Mouse (Mus musculus) naive thymus-derived CD4-positive, alpha-beta T cell, adult 2 months (primary cell): ENCODE measurements around the gene BC037034.
A peak's percentile ranks its signal among the peaks of the same experiment; 100 is the strongest.

Source experiments
- DNase-seq: peaks from one replicate; pipeline ENCODE4 v3.0.0-alpha.2; 2011; ENCODE audit warnings: low read depth

BC037034 gene

GRCm38 (mm10) chr5:138262001-138262400, 1.8 kb downstream of the BC037034 start:
- DNase-seq: peak; percentile 16

- peak; percentile 7 for DNase-seq
These were observed 3.0 kb downstream of the BC037034 start for GRCm38 (mm10) chr5:138260834-138261233.

- DNase-seq: no peak
These were observed 3.8 kb downstream of the BC037034 start for GRCm38 (mm10) chr5:138260051-138260450.

- DNase-seq: no peak
These were observed 4.8 kb downstream of the BC037034 start for GRCm38 (mm10) chr5:138258993-138259392.

- DNase-seq: no peak
These were observed 5.3 kb downstream of the BC037034 start for GRCm38 (mm10) chr5:138258542-138258941.

- DNase-seq: no peak
These were observed 5.8 kb downstream of the BC037034 start for GRCm38 (mm10) chr5:138258078-138258477.

- DNase-seq: peak; percentile 6
These were observed 6.3 kb downstream of the BC037034 start for GRCm38 (mm10) chr5:138257585-138257978.

- peak; percentile 63 for DNase-seq
These were observed 6.8 kb downstream of the BC037034 start for GRCm38 (mm10) chr5:138256966-138257584.

- no peak for DNase-seq
These were observed 7.8 kb downstream of the BC037034 start for GRCm38 (mm10) chr5:138256094-138256467.

GRCm38 (mm10) chr5:138255353-138256093, 8.3 kb downstream of the BC037034 start, which contains the start of gene Lamtor4:
Gene Lamtor4 (plus strand): TSS chr5:138255482.
- peak; percentile 94 for DNase-seq

- no peak for DNase-seq
These were observed 10.8 kb downstream of the BC037034 start for GRCm38 (mm10) chr5:138253061-138253460.

- no peak for DNase-seq
These were observed 12.7 kb downstream of the BC037034 start for GRCm38 (mm10) chr5:138251144-138251543.

- no peak for DNase-seq
These were observed 22.3 kb downstream of the BC037034 start for GRCm38 (mm10) chr5:138241511-138241910.

- no peak for DNase-seq
These were observed 29.6 kb downstream of the BC037034 start for GRCm38 (mm10) chr5:138234224-138234623.

GRCm38 (mm10) chr5:138233778-138234177, 30.1 kb downstream of the BC037034 start:
- DNase-seq: no peak

- no peak for DNase-seq
These were observed 34.3 kb downstream of the BC037034 start for GRCm38 (mm10) chr5:138229511-138229910.

GRCm38 (mm10) chr5:138228026-138228425, 35.8 kb downstream of the BC037034 start:
- DNase-seq: peak; percentile 29

GRCm38 (mm10) chr5:138227367-138227766, 36.5 kb downstream of the BC037034 start:
- no peak for DNase-seq

- DNase-seq: no peak
These were observed 37.3 kb downstream of the BC037034 start for GRCm38 (mm10) chr5:138226491-138226890.

- no peak for DNase-seq
These were observed 38.1 kb downstream of the BC037034 start, which contains the start of gene Nxpe5 for GRCm38 (mm10) chr5:138225700-138226099. Gene Nxpe5 (plus strand): TSS chr5:138225898.

GRCm38 (mm10) chr5:138223287-138223686, 40.5 kb downstream of the BC037034 start:
- DNase-seq: no peak

- peak; percentile 79 for DNase-seq
These were observed 41.7 kb downstream of the BC037034 start for GRCm38 (mm10) chr5:138222111-138222510.

GRCm38 (mm10) chr5:138219864-138220263, 44.0 kb downstream of the BC037034 start:
- no peak for DNase-seq
